Mouse (Mus musculus) skeletal muscle tissue, adult 2 months (tissue): ENCODE data around the gene Cadm2.

ENCODE experiments used
- DNase-seq: peaks from one replicate; pipeline ENCODE4 v3.0.0-alpha.2; 2012; ENCODE audit warnings: low read depth, low spot score

The Cadm2 gene

DNA sequence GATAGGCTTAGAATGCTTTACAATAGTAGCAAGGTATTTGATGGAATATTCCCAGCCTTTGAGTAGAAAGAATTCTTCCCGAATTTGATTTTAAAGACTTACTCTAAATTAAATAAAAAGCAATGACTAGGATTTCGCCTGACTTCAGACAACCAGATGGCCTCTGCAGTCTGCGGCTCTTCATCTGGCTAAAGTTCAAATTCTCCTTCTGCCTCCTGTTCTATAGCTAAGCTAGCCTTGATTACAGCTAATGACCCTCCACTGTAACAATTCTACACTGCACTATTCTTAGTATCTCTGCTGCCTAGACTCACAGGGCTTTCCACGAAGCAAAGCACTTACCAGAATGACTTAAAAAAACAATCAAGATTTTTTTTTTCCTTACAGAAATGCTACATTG lies 495.9 kb downstream of the Cadm2 start:
- no peak for DNase-seq

DNA sequence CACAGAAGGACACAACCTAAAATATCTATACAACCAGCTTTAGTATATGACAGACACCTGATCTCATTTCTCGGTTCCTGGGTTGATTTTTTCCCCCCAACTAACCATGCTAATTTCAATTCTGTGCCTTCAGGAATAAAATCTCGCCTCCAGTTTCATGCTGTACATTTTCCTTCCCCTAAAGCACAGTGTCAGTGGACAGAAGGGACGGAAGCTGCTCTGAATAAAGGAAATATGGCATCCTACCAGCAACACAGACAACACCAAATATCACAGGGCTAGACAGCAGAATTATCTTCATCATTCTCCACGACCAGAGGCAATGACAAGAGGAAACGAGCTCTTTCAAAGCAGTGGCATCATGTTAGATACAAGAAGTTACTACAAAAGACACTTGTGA lies 498.2 kb downstream of the Cadm2 start:
- DNase-seq = no peak

DNA sequence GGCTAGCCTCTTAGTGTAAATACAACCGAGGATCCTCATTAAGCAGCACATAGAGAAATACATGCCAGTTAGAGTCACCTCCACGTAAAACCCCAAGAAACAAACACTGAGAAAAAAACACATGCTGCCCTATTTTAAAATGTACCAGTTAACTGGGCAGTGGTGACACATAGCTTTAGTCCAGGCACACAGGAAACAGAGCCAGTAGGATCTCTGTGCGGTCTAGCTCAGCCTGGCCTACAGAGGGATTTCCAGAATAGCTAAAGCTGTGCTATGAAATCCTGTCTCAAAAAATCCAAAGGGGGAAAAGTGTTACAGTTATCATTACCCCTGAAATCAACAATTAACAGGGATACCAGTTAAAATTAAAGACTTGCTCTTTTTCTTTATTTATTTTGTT lies 498.9 kb downstream of the Cadm2 start:
- no peak for DNase-seq

DNA sequence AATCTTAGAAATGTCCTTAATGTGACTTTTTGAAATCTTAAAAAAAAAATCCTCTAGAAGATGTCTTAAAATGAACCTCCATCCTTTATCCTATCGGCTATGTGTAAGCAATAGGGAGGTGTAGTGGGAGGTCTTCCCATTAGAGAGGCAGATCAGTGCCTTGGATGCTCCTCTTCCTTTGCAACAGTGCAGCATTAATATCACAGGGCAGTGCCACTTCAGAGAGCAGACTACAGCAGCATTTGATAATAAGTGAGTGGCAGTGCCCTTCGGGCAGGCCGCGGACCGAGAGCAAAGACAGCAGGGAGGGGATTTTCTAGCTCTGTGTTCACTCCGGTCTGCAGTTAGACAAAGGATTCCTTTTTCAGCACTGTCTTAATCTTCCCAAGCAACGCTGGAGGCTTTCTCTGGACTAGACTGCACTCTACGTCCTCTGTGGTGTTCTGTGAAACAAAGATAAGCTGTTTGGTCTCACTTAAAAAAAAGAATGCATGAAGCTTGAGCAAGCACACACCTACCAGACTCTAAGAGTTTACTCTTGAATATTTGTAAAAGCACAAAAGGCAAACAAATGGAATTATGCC lies 514.1 kb downstream of the Cadm2 start:
- DNase-seq = no peak

DNA sequence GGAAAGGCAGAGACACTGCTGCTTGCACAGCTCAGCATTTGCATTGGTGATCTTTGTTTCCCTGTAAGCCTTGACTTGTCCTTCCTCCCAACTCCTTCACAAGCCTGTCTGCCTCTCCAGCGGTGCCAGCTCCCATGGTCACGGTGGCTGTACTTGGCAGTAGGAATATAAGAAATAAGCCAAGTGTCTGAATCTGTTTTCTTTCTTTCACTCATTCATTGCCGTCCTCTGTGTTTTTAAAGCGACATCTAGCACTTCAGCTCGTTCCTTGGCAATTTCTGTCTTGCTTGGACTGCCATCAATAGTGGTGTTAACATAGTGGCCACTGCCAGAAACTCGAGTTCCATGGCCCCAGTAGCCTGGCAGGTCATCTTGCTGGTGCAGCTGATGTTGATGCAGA lies 524.0 kb downstream of the Cadm2 start:
- no peak for DNase-seq

DNA sequence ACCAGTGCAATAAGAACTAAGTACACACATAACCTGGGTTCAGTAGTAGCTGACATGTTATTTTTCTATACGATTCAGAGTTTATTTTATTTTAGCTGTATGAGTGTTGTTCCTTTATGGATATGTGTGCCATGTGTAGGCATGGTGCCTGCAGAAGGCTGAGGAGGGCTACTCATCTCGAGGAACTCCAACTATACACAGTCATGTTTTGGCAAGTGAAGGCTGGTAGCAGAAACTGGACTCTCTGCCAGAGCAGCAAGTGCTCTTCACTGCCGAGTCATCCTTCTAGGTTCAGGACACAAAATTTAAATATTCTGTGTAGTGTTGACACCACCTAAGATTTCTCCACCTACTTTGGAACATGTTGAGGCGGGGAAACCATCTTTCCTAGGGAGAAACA lies 524.8 kb downstream of the Cadm2 start:
- DNase-seq = no peak

DNA sequence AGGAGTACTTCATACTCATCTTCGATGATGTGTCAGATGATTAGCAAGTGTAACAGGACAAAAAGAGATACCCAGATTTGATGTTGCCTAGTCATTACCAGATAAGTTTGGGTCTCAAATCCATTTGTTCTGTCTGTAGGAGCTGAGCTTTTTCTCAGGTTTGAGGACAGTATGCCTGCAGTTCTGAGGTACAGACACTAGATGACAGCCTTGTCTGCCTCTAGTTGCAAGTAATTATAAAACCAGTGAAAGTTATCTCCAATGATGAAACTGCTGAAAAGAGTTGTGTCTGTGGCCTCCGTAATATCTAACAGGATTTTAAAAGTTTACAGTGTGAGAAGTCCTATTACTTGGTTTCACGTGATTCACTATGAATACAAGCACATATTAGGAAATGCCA lies 531.0 kb downstream of the Cadm2 start:
- DNase-seq = no peak

DNA sequence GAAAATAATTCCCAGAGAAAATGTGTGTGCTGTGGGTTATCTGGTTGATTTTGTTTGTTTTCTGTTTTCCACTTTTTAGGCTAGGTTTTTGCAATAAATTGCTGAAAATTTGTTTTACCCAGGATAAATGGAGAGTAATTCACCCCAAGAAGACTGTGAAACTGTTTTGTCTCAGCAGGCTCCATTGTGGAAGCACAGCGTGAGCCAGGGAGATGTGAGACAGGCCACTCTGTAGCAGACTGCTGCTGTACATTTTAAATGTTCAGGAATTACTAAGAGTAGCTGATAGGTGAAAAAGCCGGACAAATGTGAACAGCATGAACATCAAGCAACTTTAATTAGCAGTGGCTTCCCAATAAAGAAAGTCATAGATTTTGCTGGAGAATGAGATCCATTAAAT lies 541.4 kb downstream of the Cadm2 start:
- no peak for DNase-seq

DNA sequence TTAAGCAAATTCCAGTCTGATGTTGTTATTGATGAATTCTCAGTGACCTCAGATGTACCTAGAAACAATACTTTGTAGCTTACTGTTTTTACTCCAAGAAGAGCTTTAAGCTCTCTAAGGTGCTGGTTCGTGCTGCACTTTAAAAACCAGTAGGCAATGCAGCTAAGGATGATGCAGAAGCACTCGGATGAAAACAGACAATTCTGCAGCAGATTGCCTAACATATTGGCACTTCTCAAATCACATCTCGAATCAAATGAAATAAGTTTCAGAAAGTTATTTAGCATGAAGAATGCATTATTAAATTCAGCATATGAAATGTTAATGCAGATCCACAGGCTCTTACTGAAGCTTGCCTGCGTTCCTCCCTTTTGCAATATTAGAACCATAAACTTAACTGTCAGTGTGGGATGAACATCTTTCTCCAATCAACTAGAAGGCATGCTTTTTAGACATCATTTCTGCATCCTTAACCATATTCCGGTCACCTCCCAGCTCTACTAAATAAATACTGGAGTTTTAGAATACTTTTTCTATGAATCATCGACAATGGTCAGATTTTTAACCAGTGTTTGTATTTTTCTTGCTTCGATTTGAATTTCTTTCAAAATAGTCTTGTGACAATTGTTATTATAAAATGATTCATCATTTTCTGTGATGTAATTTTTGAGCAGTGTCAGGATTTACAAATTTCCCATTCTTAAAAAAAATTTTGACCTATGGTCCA lies 544.4 kb downstream of the Cadm2 start:
- no peak for DNase-seq

DNA sequence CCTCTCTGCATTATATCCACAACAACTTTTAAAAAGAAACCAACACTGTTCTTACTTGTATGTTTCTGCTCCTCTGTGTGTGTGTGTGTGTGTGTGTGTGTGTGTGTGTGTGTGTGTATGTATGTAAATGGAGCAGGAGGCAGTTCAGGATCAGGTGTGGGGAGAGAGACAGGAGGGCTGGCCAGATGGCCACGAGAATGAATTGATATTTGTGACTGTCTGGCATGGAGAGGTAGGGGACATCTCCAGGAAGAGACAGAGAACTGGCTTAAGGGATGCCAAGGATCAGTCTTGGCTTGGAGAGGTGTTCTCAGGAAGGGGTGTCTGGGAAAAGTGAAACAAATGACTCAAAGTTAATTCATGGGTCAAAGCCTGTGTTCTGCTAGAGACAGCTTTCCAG lies 552.2 kb downstream of the Cadm2 start:
- no peak for DNase-seq

DNA sequence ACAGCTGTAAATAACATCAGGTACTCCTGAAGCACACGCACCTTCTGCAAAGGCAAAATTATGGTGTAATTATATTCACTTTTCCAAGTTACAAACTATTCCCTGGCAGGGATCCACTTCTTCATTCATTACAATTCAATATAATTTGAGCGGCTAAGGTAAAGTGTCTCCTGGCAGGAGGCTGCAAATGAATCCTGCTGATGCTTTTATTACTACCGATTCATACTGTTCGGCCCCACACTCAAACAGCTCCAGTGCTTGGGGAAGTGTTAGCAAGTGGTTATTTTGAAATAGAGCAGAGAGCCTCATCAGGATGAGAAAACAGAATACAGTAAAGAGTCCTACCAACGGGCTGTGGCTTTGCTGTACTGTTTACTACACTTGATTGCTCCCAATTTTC lies 589.8 kb downstream of the Cadm2 start:
- no peak for DNase-seq

DNA sequence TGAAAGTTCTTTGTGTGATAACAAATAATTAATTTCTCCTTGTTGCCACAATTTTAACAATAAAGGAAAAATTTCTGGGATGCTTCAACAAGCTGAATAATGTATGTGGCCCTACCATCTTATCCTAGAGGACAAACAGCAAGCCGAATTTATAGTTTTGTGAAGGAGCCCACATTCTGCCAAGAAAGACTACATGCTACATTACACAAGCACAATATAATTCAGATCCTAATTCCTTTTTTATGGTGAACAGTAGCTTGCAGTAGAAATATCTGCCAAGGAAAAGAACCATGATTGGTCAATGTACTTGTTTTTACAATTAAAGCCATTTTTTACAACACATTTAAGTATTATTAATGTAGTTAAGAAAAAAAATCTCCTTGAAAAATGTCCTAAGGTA lies 600.9 kb downstream of the Cadm2 start:
- no peak for DNase-seq

DNA sequence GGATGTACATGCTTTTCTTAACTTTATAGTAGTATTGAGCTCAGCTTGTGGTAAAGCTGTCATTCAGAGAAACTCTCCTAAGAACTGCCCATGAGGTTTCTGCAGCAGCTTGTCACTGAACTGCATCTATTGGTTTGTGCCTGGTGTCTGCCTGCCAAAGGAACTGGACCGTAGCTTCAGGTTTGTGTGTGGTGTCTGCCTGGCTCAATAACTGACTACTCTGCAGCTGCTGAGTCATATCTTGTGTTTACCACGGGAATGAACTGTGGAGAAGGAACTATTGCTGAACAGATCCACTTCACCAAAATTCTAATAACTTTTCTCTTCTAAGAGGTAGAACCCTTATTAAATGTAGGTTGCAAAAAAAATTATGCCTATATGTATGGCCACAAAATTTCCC lies 603.0 kb downstream of the Cadm2 start:
- DNase-seq = no peak

DNA sequence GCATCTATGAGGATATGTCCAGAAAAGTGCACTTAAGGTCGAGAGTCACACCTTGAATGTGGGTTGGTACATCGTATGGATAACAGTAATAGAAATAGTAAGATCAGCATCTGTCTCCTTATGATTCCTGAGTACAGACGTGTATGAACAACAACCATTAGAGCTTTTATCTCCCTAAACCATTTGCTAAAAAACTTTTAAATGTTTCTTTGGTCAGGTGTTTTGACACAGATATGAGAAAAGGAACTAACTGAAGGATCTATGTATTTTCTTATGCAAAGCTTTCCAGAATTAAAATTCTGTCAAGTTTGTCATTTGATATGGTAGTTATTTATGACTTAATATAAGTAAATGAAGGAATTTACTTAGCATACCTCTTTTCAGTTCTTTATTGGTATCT lies 617.5 kb downstream of the Cadm2 start:
- no peak for DNase-seq

DNA sequence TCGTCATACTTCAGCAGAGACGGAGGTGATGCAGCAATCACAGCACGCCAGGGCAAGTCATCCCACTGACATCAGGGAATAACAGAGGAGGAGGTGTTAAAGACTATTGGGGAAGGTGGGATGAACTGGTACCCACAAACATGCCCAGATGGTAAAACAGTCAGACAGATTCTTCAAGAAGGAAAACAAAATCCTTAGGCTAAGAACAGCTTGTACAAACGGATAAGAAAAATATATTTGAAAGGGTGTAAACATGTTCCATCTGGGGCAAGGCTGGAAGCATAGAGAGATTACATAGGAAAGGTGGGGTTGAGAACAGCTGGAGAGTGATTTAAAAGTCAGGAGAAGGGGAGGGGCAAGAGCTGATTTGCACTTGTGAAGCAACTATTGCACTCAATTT lies 619.0 kb downstream of the Cadm2 start:
- no peak for DNase-seq

DNA sequence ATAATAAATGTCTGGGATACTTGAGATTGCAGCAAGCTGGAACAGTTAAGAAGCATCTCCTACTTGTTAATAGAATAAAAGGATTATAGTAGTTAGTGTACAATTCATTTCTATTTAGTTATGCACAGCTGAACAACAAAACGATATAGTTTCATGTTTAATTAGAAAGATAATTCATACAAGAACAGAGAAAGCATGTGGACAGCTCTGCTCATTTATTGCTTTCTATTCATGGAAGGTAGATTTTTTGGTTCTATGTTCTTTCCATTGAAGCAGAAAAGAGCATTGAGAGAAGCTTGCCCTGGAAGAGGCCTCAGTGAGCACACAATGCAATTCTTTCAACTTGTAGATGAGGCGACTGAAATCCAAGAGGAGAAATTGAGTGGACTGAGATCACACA lies 623.2 kb downstream of the Cadm2 start:
- DNase-seq = no peak

DNA sequence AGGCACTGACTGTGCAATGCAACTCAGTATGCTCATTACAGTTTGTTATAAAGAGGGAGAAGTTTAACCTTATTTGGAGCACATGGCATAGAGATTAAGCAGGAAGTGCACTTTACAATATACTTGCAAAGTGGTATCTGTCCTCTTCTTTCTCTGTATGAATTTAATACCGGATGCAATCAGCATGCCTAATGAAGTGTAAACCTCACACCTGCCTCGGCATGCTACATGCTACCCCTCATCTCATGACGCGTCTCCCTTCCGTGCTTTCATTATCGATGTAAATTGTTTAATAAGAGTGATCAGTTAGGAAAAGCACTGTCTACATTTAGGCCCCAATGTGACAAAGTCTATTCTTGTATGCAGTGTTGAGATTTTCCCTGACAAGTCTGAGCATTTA lies 633.0 kb downstream of the Cadm2 start:
- no peak for DNase-seq

DNA sequence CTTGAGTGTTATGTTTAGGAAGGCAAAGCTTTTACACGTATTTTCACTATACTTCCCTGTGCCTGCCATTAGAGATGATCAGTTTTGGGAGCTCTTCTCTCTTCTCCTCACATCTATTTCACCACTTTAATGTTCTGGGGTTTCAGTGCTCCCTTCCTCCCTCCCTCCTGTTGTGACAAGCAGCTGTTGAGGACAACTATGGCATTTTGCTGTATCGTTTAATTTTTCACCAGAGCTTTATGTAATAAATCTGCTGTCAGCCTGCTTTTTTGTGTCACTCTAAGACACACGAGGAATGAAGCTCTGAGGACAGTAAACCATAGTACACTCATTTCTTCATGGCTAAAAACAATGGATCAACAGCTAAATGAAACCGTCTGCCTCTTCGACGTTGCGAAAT lies 633.8 kb downstream of the Cadm2 start:
- no peak for DNase-seq

DNA sequence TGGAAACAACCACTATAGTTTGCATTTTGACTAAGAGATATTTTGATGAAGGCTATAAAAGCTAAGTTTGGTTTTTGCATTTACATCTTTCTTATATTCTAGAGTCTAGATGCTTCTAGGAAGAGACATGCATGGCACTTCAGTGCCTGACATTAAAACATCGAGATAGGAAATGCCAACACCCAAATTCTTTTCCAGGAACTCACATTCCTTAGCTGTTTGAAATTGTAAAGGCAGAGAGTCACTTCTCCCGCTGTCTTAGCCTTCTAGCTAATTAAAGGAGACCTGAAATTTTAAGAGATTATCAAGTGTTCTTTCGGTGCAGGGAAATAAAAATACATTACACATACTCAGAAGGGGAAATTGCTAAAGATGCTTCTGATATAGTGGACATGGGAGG lies 649.8 kb downstream of the Cadm2 start:
- DNase-seq = no peak

DNA sequence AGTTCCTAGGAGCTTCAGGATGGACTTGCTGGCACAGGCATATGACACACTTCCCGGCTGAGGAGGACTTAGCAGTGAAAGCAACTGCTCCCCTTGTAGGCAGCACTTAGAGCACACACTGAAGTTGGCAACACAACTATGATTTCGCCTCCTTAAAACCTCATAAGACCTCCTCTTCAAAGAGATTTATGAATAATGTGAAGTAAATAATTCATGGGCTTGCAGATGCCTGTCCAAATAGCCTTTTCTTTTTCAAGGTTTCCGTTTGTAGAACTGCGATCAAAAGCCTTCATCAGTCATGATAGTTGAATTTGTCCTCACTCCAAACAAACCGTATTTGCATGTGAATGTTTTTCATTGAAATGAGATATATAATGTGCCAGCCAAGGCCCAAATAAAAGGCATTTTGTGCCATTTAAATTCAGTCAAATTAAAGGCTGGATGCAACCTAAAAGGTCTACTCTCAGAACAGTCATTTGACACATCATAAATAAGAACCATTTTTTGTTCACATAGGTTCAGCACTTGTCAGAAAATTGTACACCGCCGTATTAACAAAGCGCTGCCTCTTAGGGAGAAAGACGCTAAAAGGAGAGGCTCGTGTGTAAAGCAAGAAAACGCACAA lies 651.1 kb downstream of the Cadm2 start:
- no peak for DNase-seq

DNA sequence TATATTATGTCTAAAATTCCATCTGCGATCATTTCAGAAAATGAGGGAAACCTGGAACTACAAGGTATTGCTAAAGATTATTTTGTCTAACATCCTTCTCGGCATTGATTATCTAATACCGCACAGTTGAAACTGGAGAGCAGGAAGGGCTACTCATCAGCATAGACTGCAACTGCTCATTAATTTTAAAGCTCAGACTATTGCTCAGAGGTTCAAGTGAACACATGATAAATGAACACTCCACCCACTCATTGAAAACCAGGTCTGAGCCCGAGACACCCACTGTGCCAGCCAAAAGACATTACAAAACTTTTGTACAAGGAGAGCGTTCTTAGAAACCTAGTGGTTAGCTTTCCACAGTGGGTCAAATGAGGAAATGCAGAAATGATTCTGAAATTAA lies 652.4 kb downstream of the Cadm2 start:
- DNase-seq = no peak

DNA sequence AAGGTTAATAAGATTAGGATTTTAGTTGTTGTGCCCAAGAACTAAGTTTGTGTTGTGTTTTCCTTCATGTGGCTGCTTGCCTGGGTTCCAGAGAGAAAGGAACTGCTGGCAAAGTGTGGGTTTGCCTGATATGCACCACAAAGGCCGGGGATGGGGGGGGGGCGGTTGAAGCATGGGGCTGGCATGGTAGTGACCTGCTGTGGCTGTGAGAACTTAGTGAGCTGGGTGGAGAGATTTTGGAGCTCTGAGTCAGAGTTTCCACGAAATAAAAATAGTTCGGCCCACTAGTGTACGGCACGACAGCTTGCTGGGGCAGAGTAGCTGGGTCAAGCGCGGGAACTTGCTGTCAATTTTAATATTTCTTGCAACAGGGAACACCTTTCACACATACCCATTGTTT lies 653.0 kb downstream of the Cadm2 start:
- DNase-seq = no peak

DNA sequence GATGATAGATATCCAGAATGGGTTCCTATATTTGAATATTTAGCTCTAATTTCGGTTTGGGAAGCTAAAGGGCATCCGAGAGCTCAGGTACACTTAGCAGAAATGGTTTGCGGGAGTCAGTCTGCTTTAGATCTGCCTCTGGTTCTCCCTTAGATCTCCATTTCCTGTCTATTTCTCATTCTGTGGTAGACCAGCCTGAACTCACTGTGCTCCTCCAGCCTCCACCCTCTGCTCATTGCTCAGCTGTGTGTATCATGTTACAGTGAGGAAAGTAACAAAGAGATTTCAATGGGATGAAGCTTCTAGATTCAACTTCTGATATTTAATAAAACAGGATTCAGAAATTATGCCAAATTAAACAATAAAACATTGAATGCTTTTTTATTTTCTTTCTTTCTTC lies 661.6 kb downstream of the Cadm2 start:
- no peak for DNase-seq

DNA sequence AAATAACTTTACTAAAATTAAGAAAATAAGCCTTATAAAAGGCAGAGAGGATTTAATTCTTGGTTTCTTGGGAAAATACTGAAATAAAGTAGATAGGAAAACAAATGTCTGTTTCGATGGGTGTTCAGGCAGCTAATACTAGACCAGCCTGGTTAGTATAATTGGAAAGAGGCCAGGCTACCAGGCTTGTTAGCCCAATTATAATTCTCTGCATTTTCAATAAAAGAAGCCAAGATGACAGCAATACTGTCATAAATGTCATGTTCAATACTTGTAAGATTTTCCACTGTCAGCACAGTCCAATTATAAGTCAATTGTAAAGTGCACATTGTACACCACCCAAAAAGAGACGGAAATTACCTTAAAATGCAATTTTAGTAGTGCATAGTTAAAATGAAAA lies 664.8 kb downstream of the Cadm2 start:
- no peak for DNase-seq
